1 mouse cellular context compared by ENCODE assay signal in the genomic region with DNA sequence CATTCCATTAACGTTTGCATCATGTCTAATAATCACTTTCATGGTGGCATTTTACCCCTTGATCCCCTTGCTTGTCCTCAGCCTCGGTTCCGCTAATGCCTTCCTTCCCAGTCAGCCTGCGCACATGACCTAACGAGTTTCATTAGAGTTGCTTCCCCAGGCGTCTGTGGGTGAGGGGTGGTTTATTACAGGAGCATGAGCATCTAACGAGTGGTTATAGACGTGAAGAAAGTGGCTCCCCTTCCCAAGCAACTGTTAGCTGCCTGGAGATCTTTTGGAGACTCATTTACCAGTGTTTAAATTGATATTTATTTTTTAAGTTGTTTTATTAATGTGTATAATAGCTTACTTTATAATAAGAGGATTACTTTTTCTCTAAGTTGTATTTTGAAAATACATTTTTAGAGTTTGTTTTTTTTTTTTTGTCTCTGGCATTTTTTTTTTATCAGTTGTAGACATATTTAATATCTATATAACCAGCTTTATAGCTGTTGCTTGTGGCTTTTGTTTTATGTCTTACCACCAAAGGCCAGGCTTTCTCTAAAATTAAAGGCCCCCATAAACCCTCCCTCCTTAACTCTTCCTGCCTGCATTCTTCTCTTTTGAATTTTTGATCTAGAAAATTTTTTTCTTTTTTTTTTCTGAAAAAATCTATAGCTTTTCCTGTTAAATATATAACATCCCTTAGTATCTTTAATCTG.
TF ChIP-seq lines count a peak whose summit lies in the region.

No protein-coding gene starts in this region.

TF ChIP-seq in MEL, 35 proteins besides CTCF, POLR2A, EP300 and RAD21 (continued from another document):
- TF ChIP-seq USF1 (IDR thresholded peaks at IDR 0.05; ENCODE audit: low read depth, low read length): peak; percentile 87
- no peak for TF ChIP-seq MAZ (IDR thresholded peaks at IDR 0.05; ENCODE audit: low read depth, low read length)
- peak; percentile 95 for TF ChIP-seq TCF12 (IDR thresholded peaks at IDR 0.05; ENCODE audit: low read depth, low read length)
- TF ChIP-seq ZMIZ1 (IDR thresholded peaks at IDR 0.05; ENCODE audit: low read depth, low read length): no peak
- TF ChIP-seq ZNF384 (IDR thresholded peaks at IDR 0.05; ENCODE audit: low read depth, low read length): peak; percentile 89; the same call in 1 of the 2 replicates
- TF ChIP-seq ZKSCAN1 (IDR thresholded peaks at IDR 0.05; ENCODE audit: low read depth, low read length): no peak
- 0 out of 4 replicates have a peak, but pooled peaks of 1 of the 2 experiments have one; percentile 30 for TF ChIP-seq USF2 (IDR thresholded peaks at IDR 0.05; ENCODE audit: borderline replicate concordance in 1 of 2, insufficient read depth in 1 of 2, low read depth in 1 of 2, low read length in 2 of 2)
- TF ChIP-seq GATA1 (IDR thresholded peaks at IDR 0.05; ENCODE audit: low read depth, low read length): peak; percentile 75
- no peak for TF ChIP-seq GABPA (IDR thresholded peaks at IDR 0.05; ENCODE audit: low read depth, low read length)
- TF ChIP-seq NRF1 (IDR thresholded peaks at IDR 0.05; ENCODE audit: insufficient read depth, low read depth, low read length, poor library complexity, severe bottlenecking): peak; percentile 55; the same call in 1 of the 2 replicates
- TF ChIP-seq MAFK (IDR thresholded peaks at IDR 0.05; ENCODE audit: borderline replicate concordance, low read depth, low read length): 0 out of 2 replicates have a peak, but pooled peaks have one; percentile 59
- peak; percentile 85 for TF ChIP-seq ETS1 (IDR thresholded peaks at IDR 0.05; ENCODE audit: low read depth, low read length)
